Mouse (Mus musculus) myocyte (in vitro differentiated cells): Measurements from ENCODE around the gene Npl. TPM values are rescaled to one million over a fixed set of nuclear protein-coding genes. Genes with fewer than 3 reads are reported as not detected.
"Not testable (repeated sequence)": the region's sequence is repeated elsewhere in the genome, so short reads cannot be mapped to it uniquely, and the experiment has no call there.

Experiments used
- H3K27me3 ChIP-seq: one replicate; pipeline ENCODE4 v1.6.1; 2011; ENCODE audit not compliant: control insufficient read depth, insufficient read depth, insufficient read length
- H3K36me3 ChIP-seq: one replicate; pipeline ENCODE4 v1.6.1; 2011; ENCODE audit not compliant: control insufficient read depth, insufficient read depth
- H3K4me2 ChIP-seq: one replicate; pipeline ENCODE4 v1.6.1; 2011; ENCODE audit warnings: low read depth, control low read depth
- H3K4me3 ChIP-seq: one replicate; pipeline ENCODE4 v1.5.1; 2011; ENCODE audit warnings: mild to moderate bottlenecking, control low read depth, moderate library complexity
- H3K79me2 ChIP-seq: one replicate; pipeline ENCODE4 v1.6.1; 2011; ENCODE audit not compliant: control insufficient read depth, insufficient read depth
- H3ac ChIP-seq: one replicate; pipeline ENCODE4 v1.6.1; 2011; ENCODE audit not compliant: control insufficient read depth, insufficient read length
- CEBPB ChIP-seq: IDR thresholded peaks from 2 replicates; pipeline ENCODE4 v1.6.1; 2011; ENCODE audit warnings: mild to moderate bottlenecking, moderate library complexity; ENCODE audit not compliant: poor library complexity, insufficient read depth, severe bottlenecking
- E2F4 ChIP-seq: IDR thresholded peaks from one replicate; pipeline ENCODE4 v1.6.1; 2011; ENCODE audit warnings: mild to moderate bottlenecking, control low read depth, moderate library complexity; ENCODE audit not compliant: insufficient read depth
- MAX ChIP-seq: IDR thresholded peaks from one replicate; pipeline ENCODE4 v1.6.1; 2011; ENCODE audit warnings: low read depth, mild to moderate bottlenecking, control low read depth
- MYOD1 ChIP-seq, 3 experiments: IDR thresholded peaks; one replicate each; pipeline ENCODE4 v1.6.1; 2011; ENCODE audit warnings: control low read depth in 2 of 3, low read depth in 2 of 3, mild to moderate bottlenecking in 2 of 3, moderate library complexity in 1 of 3; ENCODE audit not compliant: insufficient read length in 2 of 3, control insufficient read depth in 1 of 3
- MYOG ChIP-seq, 3 experiments: IDR thresholded peaks; one replicate each; pipeline ENCODE4 v1.6.1; 2011; ENCODE audit warnings: control low read depth in 2 of 3, low read depth in 2 of 3, mild to moderate bottlenecking in 2 of 3; ENCODE audit not compliant: insufficient read length in 2 of 3, control insufficient read depth in 1 of 3, insufficient read depth in 1 of 3
- POLR2A ChIP-seq: IDR thresholded peaks from one replicate; pipeline ENCODE4 v1.6.1; 2011; ENCODE audit warnings: low read depth, mild to moderate bottlenecking, control low read depth, moderate library complexity; ENCODE audit not compliant: insufficient read length
- POLR2AphosphoS2 ChIP-seq: IDR thresholded peaks from one replicate; pipeline ENCODE4 v1.6.1; 2011; ENCODE audit warnings: low read depth, control low read depth; ENCODE audit not compliant: insufficient read length
- REST ChIP-seq: IDR thresholded peaks from one replicate; pipeline ENCODE4 v1.6.1; 2011; ENCODE audit warnings: mild to moderate bottlenecking, control low read depth, moderate library complexity; ENCODE audit not compliant: insufficient read depth, insufficient read length
- SRF ChIP-seq: IDR thresholded peaks from one replicate; pipeline ENCODE4 v1.6.1; 2011; ENCODE audit warnings: low read depth; ENCODE audit not compliant: control insufficient read depth, insufficient read length
- TCF12 ChIP-seq: IDR thresholded peaks from one replicate; pipeline ENCODE4 v1.6.1; 2011; ENCODE audit warnings: mild to moderate bottlenecking, control low read depth; ENCODE audit not compliant: poor library complexity, insufficient read depth, severe bottlenecking
- TCF3 ChIP-seq: IDR thresholded peaks from one replicate; pipeline ENCODE4 v1.6.1; 2011; ENCODE audit warnings: low read depth, control low read depth; ENCODE audit not compliant: insufficient read length
- USF1 ChIP-seq: IDR thresholded peaks from one replicate; pipeline ENCODE4 v1.6.1; 2011; ENCODE audit warnings: low read depth, mild to moderate bottlenecking, control low read depth, moderate library complexity
- polyA plus RNA-seq: library from polyadenylated mRNA; unstranded; fragments of >200 nt; fragmentation: generic; extraction: Trizol; gene quantifications from one replicate; pipeline ENCODE4 v1.2.1, GENCODE M21; 2012; ENCODE audit warnings: missing spikeins

Gene Npl
- polyA plus RNA-seq, 1 experiment: 0.37 TPM

GRCm38 (mm10) chr1:153489132-153489531 lies 60.7 kb downstream of the Npl start:
- TF ChIP-seq SRF (no peak), USF1 (no peak), MYOD1 (IDR thresholded peaks at IDR 0.05; ENCODE audit: control insufficient read depth in 1 of 3, insufficient read length in 2 of 3, low read depth in 2 of 3) (no peak), CEBPB (no peak), TCF12 (no peak), POLR2A (no peak), TCF3 (no peak), POLR2AphosphoS2 (no peak), REST (no peak), MYOG (IDR thresholded peaks at IDR 0.05; ENCODE audit: control insufficient read depth in 1 of 3, insufficient read depth in 1 of 3, insufficient read length in 2 of 3, low read depth in 2 of 3) (no peak), E2F4 (no peak), MAX (no peak)

GRCm38 (mm10) chr1:153487500-153487879 lies 62.4 kb downstream of the Npl start, which contains the start of gene Dhx9:
Gene Dhx9, minus strand, starts transcription at chr1:153487660.
- peak within 1 kb of the TSS; percentile 81 for H3K4me2 ChIP-seq
- TF ChIP-seq SRF (peak; percentile 52), MYOD1 (IDR thresholded peaks at IDR 0.05; ENCODE audit: control insufficient read depth in 1 of 3, insufficient read length in 2 of 3, low read depth in 2 of 3) (peak in 1 of 3 experiments; percentile 8), CEBPB (no peak), USF1 (no peak), TCF12 (no peak), POLR2A (peak; percentile 99), TCF3 (no peak), E2F4 (peak; percentile 69), POLR2AphosphoS2 (peak; percentile 100)
- peak within 1 kb of the TSS; percentile 82 for H3ac ChIP-seq
- peaks cover 50% of the 10 kb centered on the region for H3K79me2 ChIP-seq
- H3K27me3 ChIP-seq: no peaks in the 10 kb centered on the region
- peaks cover 3% of the 10 kb centered on the region for H3K36me3 ChIP-seq
- H3K4me3 ChIP-seq: peak within 1 kb of the TSS; percentile 92

More at GRCm38 (mm10) chr1:153489132-153489531, 60.7 kb downstream of the Npl start:
- Histone ChIP-seq H3K4me2 (no peak overlapping the region), H3K79me2 (peaks cover 34% of the 10 kb centered on the region), H3K27me3 (no peaks in the 10 kb centered on the region), H3K4me3 (no peak overlapping the region), H3K36me3 (peaks cover 2% of the 10 kb centered on the region), H3ac (no peak overlapping the region)

- Histone ChIP-seq H3K4me2 (peak overlapping the region; percentile 77), H3ac (peak overlapping the region; percentile 82), H3K36me3 (peaks cover 7% of the 10 kb centered on the region), H3K4me3 (peak overlapping the region; percentile 92), H3K79me2 (peaks cover 56% of the 10 kb centered on the region), H3K27me3 (no peaks in the 10 kb centered on the region)
- TF ChIP-seq POLR2A (peak; percentile 37), CEBPB (no peak), MAX (no peak), TCF3 (no peak), MYOD1 (IDR thresholded peaks at IDR 0.05; ENCODE audit: control insufficient read depth in 1 of 3, insufficient read length in 2 of 3, low read depth in 2 of 3) (peak in 1 of 3 experiments; percentile 21), MYOG (IDR thresholded peaks at IDR 0.05; ENCODE audit: control insufficient read depth in 1 of 3, insufficient read depth in 1 of 3, insufficient read length in 2 of 3, low read depth in 2 of 3) (peak in 1 of 3 experiments; percentile 20), USF1 (peak; percentile 94), TCF12 (no peak), REST (no peak), E2F4 (no peak), POLR2AphosphoS2 (peak; percentile 61), SRF (no peak)
These were observed 62.9 kb downstream of the Npl start for GRCm38 (mm10) chr1:153486767-153487499.

- Histone ChIP-seq H3K4me3 (peak overlapping the region; percentile 92), H3ac (peak overlapping the region; percentile 82), H3K4me2 (peak overlapping the region; percentile 77), H3K79me2 (peaks cover 64% of the 10 kb centered on the region), H3K36me3 (peaks cover 14% of the 10 kb centered on the region)
- H3K27me3 ChIP-seq: not testable (repeated sequence)
These were observed 63.7 kb downstream of the Npl start for GRCm38 (mm10) chr1:153486120-153486519.
